Mouse (Mus musculus) heart, embryonic 10.5 days (tissue): Measurements from ENCODE around the gene Zfp568. TPM values are rescaled to one million over a fixed set of nuclear protein-coding genes. Genes with fewer than 3 reads are reported as not detected.

Experiments
- DNase-seq: peaks from one replicate; pipeline ENCODE4 v3.0.0-alpha.2; 2017; ENCODE audit warnings: low spot score
- H3K27ac ChIP-seq: fragments of 300-500 bp; sonication (generic); 2 replicates; pipeline ENCODE4 v1.5.1; 2016; ENCODE audit warnings: mild to moderate bottlenecking
- H3K27me3 ChIP-seq: fragments of 300-500 bp; sonication (generic); 2 replicates; pipeline ENCODE4 v1.6.1; 2016; ENCODE audit warnings: mild to moderate bottlenecking; ENCODE audit not compliant: poor library complexity, insufficient read depth, severe bottlenecking
- H3K36me3 ChIP-seq: fragments of 300-500 bp; sonication (generic); 2 replicates; pipeline ENCODE4 v1.6.1; 2016; ENCODE audit warnings: mild to moderate bottlenecking, moderate library complexity
- H3K4me1 ChIP-seq: fragments of 300-500 bp; sonication (generic); 2 replicates; pipeline ENCODE4 v1.6.1; 2016; ENCODE audit warnings: mild to moderate bottlenecking
- H3K4me3 ChIP-seq: fragments of 300-500 bp; sonication (generic); 2 replicates; pipeline ENCODE4 v1.5.1; 2016; ENCODE audit warnings: mild to moderate bottlenecking, moderate library complexity
- H3K9me3 ChIP-seq: fragments of 300-500 bp; sonication (generic); 2 replicates; pipeline ENCODE4 v1.6.1; 2016; ENCODE audit warnings: mild to moderate bottlenecking, moderate library complexity
- WGBS: fragments of 180-500 bp; shearing (Covaris S2); methylation state at CpG from one replicate; pipeline ENCODE4 v1.1.7; 2016; 5-methylcytosine and 5-hydroxymethylcytosine counted together
- polyA plus RNA-seq: library from polyadenylated mRNA; unstranded; fragments of >200 nt; fragmentation: Nextera tagmentation; extraction: Ambion mirVana; gene quantifications from 2 replicates; pipeline ENCODE4 v1.2.1, GENCODE M21; 2016

Zfp568 gene
- polyA plus RNA-seq, 1 experiment from 2014 or later: 32.0 TPM

DNA sequence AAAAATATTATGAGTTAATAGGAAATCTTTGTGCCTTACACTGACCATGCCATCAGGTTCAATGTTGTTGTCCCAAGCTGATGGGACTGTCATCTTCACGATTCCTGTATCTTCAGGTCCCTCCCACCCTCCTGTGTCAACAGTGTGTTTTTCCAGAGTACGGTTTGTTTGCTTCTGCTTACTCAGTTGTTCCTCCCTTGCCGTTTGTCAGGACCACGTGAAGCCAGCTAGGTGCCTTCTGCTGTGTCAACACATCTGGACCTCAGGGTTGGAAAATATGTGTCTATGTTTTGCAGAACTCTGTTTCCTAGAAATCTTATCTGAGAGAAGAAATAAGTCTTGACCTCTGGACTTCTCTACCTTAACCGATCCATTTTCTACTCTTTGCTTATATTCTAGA is 16.8 kb downstream of the Zfp568 start:
- DNase-seq: no peak
- peaks cover 7% of the 10 kb centered on the region for H3K4me1 ChIP-seq
- no peak overlapping the region for H3K4me3 ChIP-seq
- 69% methylated on average over 5 of the region's 5 CpGs for WGBS
- peaks cover 79% of the 10 kb centered on the region for H3K36me3 ChIP-seq
- no peaks in the 10 kb centered on the region for H3K9me3 ChIP-seq
- no peaks in the 10 kb centered on the region for H3K27me3 ChIP-seq
- H3K27ac ChIP-seq: no peak overlapping the region

DNA sequence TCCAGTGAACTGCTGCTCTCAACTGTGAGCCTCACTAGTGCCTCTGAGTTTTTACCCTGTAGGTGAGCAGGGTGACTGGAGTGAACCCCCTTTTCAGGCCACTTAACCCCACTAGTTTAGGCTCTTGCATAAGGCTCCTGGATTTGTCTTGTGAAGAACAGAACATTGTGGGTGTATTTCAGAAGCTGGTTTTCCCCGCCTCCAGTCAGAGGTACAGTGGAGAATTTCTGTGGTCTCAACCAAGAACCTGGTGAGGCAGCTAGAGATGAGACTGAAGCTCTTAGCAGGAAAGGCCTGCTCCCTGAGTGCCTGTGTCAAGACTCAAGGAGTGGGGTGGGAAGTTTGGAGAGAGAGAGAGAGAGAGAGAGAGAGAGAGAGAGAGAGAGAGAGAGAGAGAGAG is 23.8 kb downstream of the Zfp568 start:
- no peak overlapping the region for H3K27ac ChIP-seq
- H3K4me1 ChIP-seq: no peaks in the 10 kb centered on the region
- DNase-seq: no peak
- no peaks in the 10 kb centered on the region for H3K9me3 ChIP-seq
- H3K27me3 ChIP-seq: no peaks in the 10 kb centered on the region
- 91% methylated on average over 1 of the region's 1 CpGs for WGBS
- H3K36me3 ChIP-seq: peaks cover 80% of the 10 kb centered on the region
- H3K4me3 ChIP-seq: no peak overlapping the region

DNA sequence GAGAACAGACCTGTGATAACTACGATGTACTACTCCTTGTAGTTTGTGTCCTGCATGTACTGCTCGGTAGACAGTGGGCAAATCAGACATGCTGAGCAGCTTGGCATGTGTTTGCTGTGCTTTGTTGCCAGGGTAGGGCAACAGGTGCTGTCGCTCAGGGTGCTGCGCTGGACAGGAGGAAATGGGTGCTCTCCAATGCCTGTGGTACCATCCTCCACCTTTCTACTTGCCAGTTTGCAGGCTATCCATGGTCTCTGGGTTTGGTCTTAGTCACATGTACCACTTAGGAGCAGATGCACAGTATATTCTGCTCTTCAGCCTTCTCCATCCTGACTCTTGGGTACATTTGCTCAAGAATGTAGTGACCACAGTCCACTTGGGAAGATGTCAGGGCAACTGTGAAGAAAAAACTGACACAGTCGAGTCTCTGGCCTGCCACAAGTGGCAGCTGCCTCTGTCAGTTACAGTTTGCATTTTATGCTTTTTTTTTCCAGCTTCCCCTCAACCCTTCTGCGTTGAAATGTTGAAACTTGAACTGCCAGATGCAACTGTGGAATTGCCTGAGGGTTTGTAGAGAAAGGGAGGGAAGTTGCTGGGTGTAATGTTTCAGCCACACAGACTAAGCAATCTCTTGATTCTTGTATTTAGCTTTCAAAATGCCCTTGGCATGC is 24.4 kb downstream of the Zfp568 start:
- Histone ChIP-seq H3K27ac (no peak overlapping the region), H3K4me1 (no peaks in the 10 kb centered on the region), H3K4me3 (no peak overlapping the region), H3K27me3 (no peaks in the 10 kb centered on the region), H3K9me3 (no peaks in the 10 kb centered on the region), H3K36me3 (peaks cover 81% of the 10 kb centered on the region)
- WGBS: 87% methylated on average over 6 of the region's 6 CpGs
- DNase-seq: no peak

GRCm38 (mm10) chr7:30009321-30010085 is 25.7 kb downstream of the Zfp568 start:
- Histone ChIP-seq H3K9me3 (no peaks in the 10 kb centered on the region), H3K27ac (no peak overlapping the region), H3K4me3 (no peak overlapping the region), H3K4me1 (no peaks in the 10 kb centered on the region), H3K27me3 (no peaks in the 10 kb centered on the region), H3K36me3 (peaks cover 84% of the 10 kb centered on the region)
- WGBS: 85% methylated on average over 21 of the region's 21 CpGs
- no peak for DNase-seq

GRCm38 (mm10) chr7:30010551-30011195 is 26.9 kb downstream of the Zfp568 start:
- Histone ChIP-seq H3K4me3 (no peak overlapping the region), H3K9me3 (no peaks in the 10 kb centered on the region), H3K4me1 (no peaks in the 10 kb centered on the region), H3K36me3 (peaks cover 87% of the 10 kb centered on the region), H3K27ac (no peak overlapping the region), H3K27me3 (no peaks in the 10 kb centered on the region)
- no peak for DNase-seq
- 90% methylated on average over 10 of the region's 10 CpGs for WGBS

GRCm38 (mm10) chr7:30012956-30013363 is 29.2 kb downstream of the Zfp568 start:
- no peaks in the 10 kb centered on the region for H3K9me3 ChIP-seq
- H3K36me3 ChIP-seq: peaks cover 89% of the 10 kb centered on the region
- no peaks in the 10 kb centered on the region for H3K4me1 ChIP-seq
- H3K4me3 ChIP-seq: no peak overlapping the region
- WGBS: 87% methylated on average over 4 of the region's 4 CpGs
- no peak overlapping the region for H3K27ac ChIP-seq
- DNase-seq: peak; percentile 62
- H3K27me3 ChIP-seq: no peaks in the 10 kb centered on the region

DNA sequence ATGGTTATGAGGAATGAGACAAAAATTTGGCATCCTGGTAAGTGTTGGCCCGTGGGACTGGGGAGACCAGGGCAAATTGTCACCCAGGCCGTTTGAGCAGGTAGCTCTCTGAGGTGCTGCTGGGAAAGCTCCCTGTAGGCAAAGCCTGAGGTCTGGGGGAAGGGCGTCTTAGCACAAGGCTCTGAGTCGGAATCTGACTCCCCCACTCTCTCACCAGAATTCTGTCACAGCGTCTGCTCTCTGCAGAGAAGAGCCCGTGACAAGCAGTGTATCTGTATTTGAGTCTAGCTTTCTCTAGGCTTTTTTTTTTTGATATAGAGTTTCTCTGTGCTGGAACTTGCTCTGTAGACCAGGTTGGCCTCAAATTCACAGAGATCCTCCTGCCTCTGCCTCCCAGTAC is 33.5 kb downstream of the Zfp568 start:
- DNase-seq: no peak
- WGBS: 93% methylated on average over 6 of the region's 6 CpGs
- Histone ChIP-seq H3K4me3 (no peak overlapping the region), H3K27me3 (no peaks in the 10 kb centered on the region), H3K27ac (no peak overlapping the region), H3K36me3 (peaks cover 92% of the 10 kb centered on the region), H3K4me1 (no peaks in the 10 kb centered on the region), H3K9me3 (no peaks in the 10 kb centered on the region)

GRCm38 (mm10) chr7:30019543-30019942 is 35.8 kb downstream of the Zfp568 start:
- H3K9me3 ChIP-seq: no peaks in the 10 kb centered on the region
- H3K4me3 ChIP-seq: no peak overlapping the region
- no peak for DNase-seq
- H3K36me3 ChIP-seq: peaks cover 96% of the 10 kb centered on the region
- no peaks in the 10 kb centered on the region for H3K4me1 ChIP-seq
- 89% methylated on average over 2 of the region's 2 CpGs for WGBS
- H3K27me3 ChIP-seq: no peaks in the 10 kb centered on the region
- H3K27ac ChIP-seq: no peak overlapping the region

DNA sequence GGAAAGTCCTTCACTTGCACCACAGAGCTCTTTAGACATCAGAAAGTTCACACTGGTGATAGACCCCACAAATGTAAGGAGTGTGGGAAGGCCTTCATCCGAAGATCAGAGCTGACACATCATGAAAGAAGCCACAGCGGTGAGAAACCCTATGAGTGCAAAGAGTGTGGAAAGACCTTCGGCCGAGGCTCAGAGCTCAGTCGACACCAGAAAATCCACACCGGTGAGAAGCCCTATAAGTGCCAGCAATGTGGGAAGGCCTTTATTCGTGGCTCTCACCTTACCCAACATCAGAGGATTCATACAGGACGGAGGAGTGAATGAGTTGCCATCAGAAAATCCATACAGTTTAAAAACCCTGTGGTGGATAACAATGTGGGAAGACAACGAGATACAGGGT is 39.6 kb downstream of the Zfp568 start:
- no peaks in the 10 kb centered on the region for H3K27me3 ChIP-seq
- H3K9me3 ChIP-seq: no peaks in the 10 kb centered on the region
- H3K36me3 ChIP-seq: peaks cover 93% of the 10 kb centered on the region
- H3K27ac ChIP-seq: no peak overlapping the region
- DNase-seq: peak; percentile 66
- 92% methylated on average over 9 of the region's 9 CpGs for whole genome bisulfite sequencing
- H3K4me3 ChIP-seq: no peak overlapping the region
- no peaks in the 10 kb centered on the region for H3K4me1 ChIP-seq

GRCm38 (mm10) chr7:30023800-30024199 is 40.0 kb downstream of the Zfp568 start:
- 77% methylated on average over 8 of the region's 8 CpGs for WGBS
- peak; percentile 46 for DNase-seq
- H3K27me3 ChIP-seq: no peaks in the 10 kb centered on the region
- H3K9me3 ChIP-seq: no peaks in the 10 kb centered on the region
- H3K36me3 ChIP-seq: peaks cover 92% of the 10 kb centered on the region
- H3K4me1 ChIP-seq: no peaks in the 10 kb centered on the region
- H3K4me3 ChIP-seq: no peak overlapping the region
- no peak overlapping the region for H3K27ac ChIP-seq

GRCm38 (mm10) chr7:30025358-30025757 is 41.6 kb downstream of the Zfp568 start:
- Histone ChIP-seq H3K27me3 (no peaks in the 10 kb centered on the region), H3K27ac (no peak overlapping the region), H3K4me1 (0 out of 2 replicates have a peak, but pooled peaks cover under 1% of the 10 kb centered on the region), H3K4me3 (no peak overlapping the region), H3K9me3 (no peaks in the 10 kb centered on the region), H3K36me3 (peaks cover 78% of the 10 kb centered on the region)
- WGBS: 82% methylated on average over 5 of the region's 5 CpGs
- DNase-seq: peak; percentile 74

- H3K9me3 ChIP-seq: no peaks in the 10 kb centered on the region
- no peak overlapping the region for H3K4me3 ChIP-seq
- no peaks in the 10 kb centered on the region for H3K27me3 ChIP-seq
- H3K36me3 ChIP-seq: peaks cover 60% of the 10 kb centered on the region
- WGBS: 83% methylated on average over 4 of the region's 4 CpGs
- H3K4me1 ChIP-seq: 0 out of 2 replicates have a peak, but pooled peaks cover 3% of the 10 kb centered on the region
- DNase-seq: peak; percentile 70
- no peak overlapping the region for H3K27ac ChIP-seq
Measured at GRCm38 (mm10) chr7:30027331-30027730, 43.6 kb downstream of the Zfp568 start.

GRCm38 (mm10) chr7:30028572-30028971 is 44.8 kb downstream of the Zfp568 start:
- peak; percentile 47 for DNase-seq
- WGBS: 81% methylated on average over 3 of the region's 3 CpGs
- no peak overlapping the region for H3K27ac ChIP-seq
- 0 out of 2 replicates have a peak, but pooled peaks cover 3% of the 10 kb centered on the region for H3K4me1 ChIP-seq
- no peaks in the 10 kb centered on the region for H3K27me3 ChIP-seq
- H3K36me3 ChIP-seq: peaks cover 48% of the 10 kb centered on the region
- no peak overlapping the region for H3K4me3 ChIP-seq
- H3K9me3 ChIP-seq: no peaks in the 10 kb centered on the region
